In genomic region chr13:98815147-98815785, GRCm38 (mm10) we compare ENCODE assay signal across 8 mouse cellular contexts. TPM values are rescaled to one million over a fixed set of nuclear protein-coding genes. Genes with fewer than 3 reads are reported as not detected.
DNase-seq lines count a peak whose midpoint lies in the region; ATAC-seq lines count a peak whose summit lies in the region.

Fcho2 (minus strand) TSS chr13:98815449.

- H3K27me3 ChIP-seq in hindbrain, embryonic 15.5 days, result no peaks in the 10 kb centered on the region

- peak within 1 kb of the TSS; percentile 52 for H3K4me2 ChIP-seq in hindbrain, embryonic 15.5 days

- WGBS in hindbrain, embryonic 15.5 days, result under 1% methylated on average over 40 of the region's 61 CpGs

- ATAC-seq in hindbrain, embryonic 15.5 days (ENCODE audit: low FRiP score, low read depth), result peak; percentile 96

- peak within 1 kb of the TSS; percentile 94 for H3K9ac ChIP-seq in hindbrain, embryonic 15.5 days

- peak; percentile 96 for DNase-seq in R1 (ENCODE audit: low read depth, low spot score)
- peak; percentile 97 for DNase-seq in cerebellum, postnatal 25 days
- DNase-seq in frontal cortex, postnatal 36 days (ENCODE audit: low spot score in 2 of 2), result peak; percentile 95 to 97
- DNase-seq in left cerebral cortex, adult 11 months (ENCODE audit: low spot score), result peak; percentile 93
- peak; percentile 99 to 100 for DNase-seq in lung, postnatal 4 days
- DNase-seq in retina, postnatal 7 days (ENCODE audit: low read depth, low spot score), result peak; percentile 91
- DNase-seq in urinary bladder, adult 2 months (ENCODE audit: low spot score), result peak; percentile 99

- H3K4me1 ChIP-seq in hindbrain, embryonic 15.5 days (replicated peaks), result peaks cover 14% of the 10 kb centered on the region

- H3K36me3 ChIP-seq in hindbrain, embryonic 15.5 days, result no peaks in the 10 kb centered on the region

- H3K9me3 ChIP-seq in hindbrain, embryonic 15.5 days, result no peaks in the 10 kb centered on the region

- peak within 1 kb of the TSS; percentile 95 for H3K4me3 ChIP-seq in hindbrain, embryonic 15.5 days

- H3K27ac ChIP-seq in hindbrain, embryonic 15.5 days (replicated peaks), result peak within 1 kb of the TSS; percentile 91

RNA-seq across cellular contexts. Expression of gene Fcho2, which starts in this region (rescaled TPM):
- 22.4 and 24.6 TPM in 2 replicates for polyA plus RNA-seq in hindbrain, embryonic 15.5 days (2015; fragmentation: Nextera tagmentation; extraction: Ambion mirVana)
- 34.3 and 37.3 TPM in 2 replicates for polyA plus RNA-seq in urinary bladder, adult 2 months (2012; rRNA removed)

Comparison
In these comparisons a context has a peak if more than half of its experiments do, and no peak if none do; other contexts are left out.
1. Peak in every context shown above with its lines: DNase-seq, ATAC-seq, H3K4me3 ChIP-seq and H3K27ac ChIP-seq.